16 mouse cellular contexts compared by ENCODE assay signal in genomic region chr10:19150005-19150404, GRCm38 (mm10).
"Had no signal": no experiment of that assay in that cellular context is flagged by ENCODE, and none has a peak within 500 bp of the region (broad histone marks: within the 10 kb centered on the region; RNA-seq: fewer than 3 reads in every experiment).

No protein-coding gene starts in this region.

- H3K9ac ChIP-seq: liver, embryonic 13.5 days; neural tube, embryonic 12.5 days; neural tube, embryonic 15.5 days had no signal

- H3K4me3 ChIP-seq: layer of hippocampus, adult 2 months; left cerebral cortex, adult 2 months; liver, embryonic 13.5 days; neural tube, embryonic 12.5 days; neural tube, embryonic 15.5 days had no signal

- H3K27me3 ChIP-seq: liver, embryonic 13.5 days; neural tube, embryonic 12.5 days; neural tube, embryonic 15.5 days had no signal

- H3K27ac ChIP-seq: layer of hippocampus, adult 2 months; left cerebral cortex, adult 2 months; liver, embryonic 13.5 days; neural tube, embryonic 12.5 days; neural tube, embryonic 15.5 days had no signal

- H3K4me1 ChIP-seq: liver, embryonic 13.5 days; neural tube, embryonic 12.5 days; neural tube, embryonic 15.5 days had no signal

- H3K36me3 ChIP-seq: liver, embryonic 13.5 days; neural tube, embryonic 12.5 days; neural tube, embryonic 15.5 days had no signal

- H3K4me2 ChIP-seq: liver, embryonic 13.5 days; midbrain, embryonic 11.5 days; neural tube, embryonic 12.5 days; neural tube, embryonic 15.5 days had no signal

- H3K9me3 ChIP-seq: liver, embryonic 13.5 days; neural tube, embryonic 12.5 days; neural tube, embryonic 15.5 days had no signal

- DNase-seq: kidney, adult 18-20 months; kidney, adult 9 months; kidney, postnatal 14 days; layer of hippocampus, postnatal 36 days; liver, embryonic 13.5 days; lung, adult 2 months; lung, postnatal 14 days; lung, postnatal 4 days; midbrain, embryonic 14.5 days; thymus, adult 18-20 months; thymus, postnatal 14 days had no signal
